Mouse (Mus musculus): ENCODE data around the gene Svop. TPM values are rescaled to one million over a fixed set of nuclear protein-coding genes. Genes with fewer than 3 reads are reported as not detected.

The Svop gene
- 112 and 114 TPM in 2 replicates for polyA plus RNA-seq (2021; fragmentation: Nextera tagmentation)
- long read RNA-seq, experiment 1, transcript Svop-201 (16 exons, 3,379 nt) = major isoform, 832 of 1,029 reads
- long read RNA-seq, experiment 1, partial matches to known transcripts = 104 of 1,029 reads
- long read RNA-seq, experiment 1, other reads (novel, unspliced or antisense) = 92 of 1,029 reads
- long read RNA-seq, experiment 2, transcript Svop-201 (16 exons, 3,379 nt) = major isoform, 65 of 138 reads
- long read RNA-seq, experiment 2, partial matches to known transcripts = 24 of 138 reads
- long read RNA-seq, experiment 2, other reads (novel, unspliced or antisense) = 49 of 138 reads

GRCm38 (mm10) chr5:114091057-114091807 lies at the start of gene Svop:
Svop (minus strand) TSS chr5:114091570.

DNA sequence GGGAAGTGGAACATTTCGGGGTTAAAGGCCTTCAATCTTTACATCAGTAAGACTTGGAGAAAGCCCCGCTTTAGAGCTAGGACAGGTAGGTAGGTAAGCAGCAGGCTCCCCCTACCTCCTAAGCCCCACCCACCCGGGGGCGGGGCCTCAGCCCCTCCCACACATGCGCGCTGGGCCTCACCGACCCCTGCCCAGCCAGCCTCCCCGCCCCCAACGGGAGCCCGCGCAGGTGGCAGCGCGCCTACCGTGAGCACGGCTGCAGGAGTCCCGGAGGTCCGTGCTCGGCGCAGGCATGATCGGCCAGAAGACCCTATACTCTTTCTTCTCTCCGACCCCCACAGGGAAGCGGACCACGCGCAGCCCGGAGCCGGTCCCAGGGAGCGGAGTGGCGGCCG lies 38.8 kb upstream of the Svop start, which contains the start of gene Ung:
TSS of gene Ung (plus strand) at position 176 of the 395 bp plus-strand sequence.

GRCm38 (mm10) chr5:114127374-114128349 lies 36.3 kb upstream of the Svop start, which contains the start of gene Alkbh2:
Alkbh2 (minus strand) TSS chr5:114128218.

DNA sequence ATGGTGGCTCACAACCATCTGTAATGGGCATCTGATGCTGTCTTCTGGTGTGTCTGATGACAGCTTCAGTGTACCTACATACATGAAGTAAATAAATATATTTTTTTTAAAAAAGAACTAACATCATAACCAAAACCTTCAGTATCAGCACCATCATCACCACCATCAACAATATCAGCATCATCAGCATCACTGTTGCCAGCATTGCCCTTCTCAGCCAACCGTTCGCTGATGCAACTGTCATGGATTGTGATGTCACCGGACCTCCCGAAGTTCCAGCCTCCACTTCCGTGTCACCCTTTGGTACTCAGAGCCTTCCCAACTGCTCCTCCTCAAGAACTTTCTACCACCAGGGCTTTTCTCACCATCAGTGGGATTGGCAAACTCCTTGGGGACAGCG lies 26.2 kb downstream of the Svop start, which contains the start of gene Usp30:
TSS of gene Usp30 (plus strand) at position 301 of the 400 bp plus-strand sequence.

DNA sequence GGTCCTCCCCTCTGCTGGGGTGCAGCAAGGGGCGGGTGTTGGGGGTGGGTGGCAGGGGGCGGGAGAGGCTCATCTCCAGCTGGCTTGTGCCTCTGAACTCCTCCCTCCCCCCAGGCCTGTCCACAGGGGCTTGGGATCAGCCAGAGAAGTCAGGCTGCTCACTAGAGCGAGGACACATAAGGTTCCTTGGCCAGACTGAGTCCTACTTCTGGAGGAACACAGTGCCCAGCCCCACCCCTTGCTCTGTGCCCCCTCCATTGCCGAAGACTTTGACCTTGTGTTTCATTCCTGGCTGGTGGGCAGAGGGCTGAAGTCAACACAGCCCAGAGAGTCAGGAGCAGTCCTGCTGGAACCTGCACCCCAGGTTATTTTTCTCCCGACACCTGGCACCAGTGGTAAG lies 87.8 kb downstream of the Svop start, which contains the start of gene Dao:
TSS of gene Dao (plus strand) at position 162 of the 400 bp plus-strand sequence.

DNA sequence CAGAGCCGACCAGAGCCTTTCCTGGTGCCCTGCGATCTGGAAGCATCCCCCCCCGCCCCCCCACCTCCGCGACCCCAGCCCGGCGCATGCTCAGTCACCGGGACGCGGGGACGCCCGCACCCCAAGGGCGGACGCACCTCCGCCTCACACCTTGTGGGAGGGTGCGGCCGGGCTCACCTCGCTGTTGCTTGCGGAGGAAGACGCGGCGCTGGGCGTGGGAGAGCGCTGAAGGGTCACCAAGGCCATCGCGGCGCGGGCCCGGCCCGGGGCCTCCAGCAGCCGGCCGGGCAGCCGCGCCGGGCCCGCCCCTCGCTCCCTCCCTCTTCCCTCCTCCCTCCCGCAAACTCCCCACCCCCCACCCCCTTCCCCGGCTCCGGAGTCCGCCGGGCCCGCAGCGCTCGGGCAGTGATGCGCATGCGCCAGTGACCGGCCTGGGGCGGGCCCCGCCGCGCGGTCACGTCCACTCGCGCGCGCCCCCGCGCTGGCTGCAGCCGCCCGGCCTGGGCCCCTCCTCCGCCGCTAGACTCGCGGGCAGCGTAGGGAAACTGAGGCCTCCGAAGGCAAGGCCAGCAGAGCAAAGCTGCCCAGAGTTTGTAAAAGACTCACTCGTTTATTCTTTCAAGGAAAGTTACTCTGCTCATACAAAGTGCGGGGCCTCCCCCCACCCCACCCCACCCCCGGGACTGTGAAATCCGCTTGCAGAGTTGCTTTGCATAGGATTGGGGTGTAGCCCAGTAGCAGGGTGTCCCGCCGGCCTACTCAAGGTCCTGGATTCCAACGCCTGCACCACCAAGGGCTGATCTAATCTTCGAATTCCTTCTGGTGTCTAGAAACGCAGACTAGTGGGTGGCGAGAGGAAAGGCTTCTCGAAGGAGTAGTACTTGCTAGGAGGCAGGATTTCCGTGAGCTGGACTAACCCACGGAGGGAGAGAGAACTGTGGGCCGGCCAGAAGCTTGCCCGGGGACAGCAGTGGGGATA lies 97.6 kb downstream of the Svop start, which contains the start of gene Ssh1:
TSS of gene Ssh1 (minus strand) at position 408 of the 979 bp plus-strand sequence.

Other genes with a start within 250 kb of the Svop start
- gene Coro1c, start 182.8 kb downstream of the Svop start, polyA plus RNA-seq (2021; fragmentation: Nextera tagmentation) = 24.9 and 26.3 TPM in 2 replicates
- 4.1 and 8.4 TPM in 2 replicates for gene Ssh1, start 97.7 kb downstream of the Svop start, polyA plus RNA-seq (2021; fragmentation: Nextera tagmentation)
- gene Dao, start 87.9 kb downstream of the Svop start, polyA plus RNA-seq (2021; fragmentation: Nextera tagmentation) = 0.05 TPM in 1 of 2 replicates, not detected in the other
- 6.1 and 11.8 TPM in 2 replicates for gene Usp30, start 26.1 kb downstream of the Svop start, polyA plus RNA-seq (2021; fragmentation: Nextera tagmentation)
- gene Alkbh2, start 36.6 kb upstream of the Svop start, polyA plus RNA-seq (2021; fragmentation: Nextera tagmentation) = 9.3 and 12.9 TPM in 2 replicates
- 2.3 and 2.6 TPM in 2 replicates for gene Ung, start 38.8 kb upstream of the Svop start, polyA plus RNA-seq (2021; fragmentation: Nextera tagmentation)
- gene Acacb, start 55.0 kb upstream of the Svop start, polyA plus RNA-seq (2021; fragmentation: Nextera tagmentation) = 1.3 and 1.6 TPM in 2 replicates
- gene Foxn4, start 182.2 kb upstream of the Svop start, polyA plus RNA-seq (2021; fragmentation: Nextera tagmentation) = not detected in 2 replicates
- 0.83 and 0.94 TPM in 2 replicates for gene Myo1h, start 197.6 kb upstream of the Svop start, polyA plus RNA-seq (2021; fragmentation: Nextera tagmentation)

Measured in left cerebral cortex, adult 6 months (tissue).